Mouse (Mus musculus): ENCODE data around the gene Cd247.

DNA sequence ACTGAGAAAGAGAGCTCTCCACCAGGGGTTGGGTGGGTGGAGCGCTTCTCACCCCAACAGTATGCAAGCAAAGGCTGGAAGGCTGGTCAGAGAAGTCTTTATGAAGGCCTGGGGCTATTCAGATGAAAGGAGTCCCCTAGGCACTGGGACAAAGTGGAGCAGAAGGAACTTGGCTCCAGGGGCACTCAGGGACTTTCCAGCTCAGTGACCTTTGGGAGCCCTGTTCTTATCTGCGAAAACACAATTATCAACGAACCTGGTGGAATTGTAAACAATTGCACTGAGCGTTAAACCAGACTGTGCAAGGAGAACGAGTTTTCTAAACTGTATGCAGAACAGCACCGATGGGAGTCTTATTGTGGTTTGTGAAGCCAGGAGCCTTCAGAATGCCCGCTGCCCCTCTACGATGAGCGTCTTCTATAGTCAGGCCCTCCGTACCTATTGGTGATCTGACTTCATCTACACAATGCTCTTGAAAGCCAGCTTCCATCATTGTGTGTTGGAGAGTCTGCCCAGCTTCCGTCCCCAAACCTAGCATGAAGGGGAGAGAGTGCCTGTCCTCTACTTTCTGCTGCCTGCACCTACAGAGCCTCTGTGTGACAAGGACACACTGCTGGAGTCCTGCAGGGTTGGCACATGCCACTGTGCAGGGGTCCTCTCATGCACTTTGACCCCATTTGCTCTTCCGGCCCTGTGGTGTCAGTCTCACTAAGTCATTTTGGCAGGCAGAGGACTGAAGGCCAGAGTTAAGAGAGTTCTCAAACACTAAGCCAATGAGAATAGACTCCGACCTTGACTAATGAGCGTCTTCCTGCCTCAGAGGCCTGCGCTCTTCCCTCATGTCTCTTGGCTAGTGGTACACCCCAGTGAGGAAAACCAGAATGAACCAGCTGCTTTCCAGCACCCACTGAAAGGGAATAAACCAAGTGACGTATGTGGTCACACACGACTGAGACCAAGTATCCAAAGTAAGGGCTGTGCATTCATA, 61.3 kb downstream of the Cd247 start:
- TF ChIP-seq CTCF (IDR thresholded peaks at IDR 0.05; ENCODE audit: borderline replicate concordance, extremely low read depth, insufficient read depth, insufficient read length) (no peak), POLR2A (IDR thresholded peaks at IDR 0.05; ENCODE audit: borderline replicate concordance, extremely low read depth, insufficient read depth, insufficient read length, poor library complexity, severe bottlenecking) (no peak)
